Mouse (Mus musculus) heart, embryonic 13.5 days (tissue): ENCODE data around the gene Csf2rb2. TPM values are rescaled to one million over a fixed set of nuclear protein-coding genes. Genes with fewer than 3 reads are reported as not detected.
"Not testable (repeated sequence)": the region's sequence is repeated elsewhere in the genome, so short reads cannot be mapped to it uniquely, and the experiment has no call there.

Source experiments
- ATAC-seq: fragments of 200-750 bp; cut with Nextera tagmentation; 2 replicates; pipeline ENCODE4 v1.8.0; 2017; ENCODE audit warnings: moderate TSS enrichment; ENCODE audit not compliant: insufficient number of reproducible peaks, low FRiP score, low TSS enrichment; ENCODE audit errors: extremely low read depth
- H3K27ac ChIP-seq: fragments of 300-500 bp; sonication (generic); replicated peaks from 2 replicates; pipeline ENCODE4 v1.5.1; 2015; ENCODE audit warnings: moderate library complexity, mild to moderate bottlenecking, inconsistent platforms
- H3K27me3 ChIP-seq: fragments of 300-500 bp; sonication (generic); replicated peaks from 2 replicates; pipeline ENCODE4 v1.6.1; 2015; ENCODE audit warnings: mild to moderate bottlenecking, inconsistent platforms
- H3K36me3 ChIP-seq: fragments of 300-500 bp; sonication (generic); 2 replicates; pipeline ENCODE4 v1.6.1; 2015; ENCODE audit warnings: mild to moderate bottlenecking, inconsistent platforms
- H3K4me1 ChIP-seq: fragments of 300-500 bp; sonication (generic); 2 replicates; pipeline ENCODE4 v1.6.1; 2015; ENCODE audit warnings: inconsistent platforms
- H3K4me2 ChIP-seq: fragments of 300-500 bp; sonication (generic); 2 replicates; pipeline ENCODE4 v1.6.1; 2015; ENCODE audit warnings: inconsistent platforms, mild to moderate bottlenecking, moderate library complexity
- H3K4me3 ChIP-seq: fragments of 300-500 bp; sonication (generic); 2 replicates; pipeline ENCODE4 v1.5.1; 2015; ENCODE audit warnings: moderate library complexity, mild to moderate bottlenecking, inconsistent platforms
- H3K9ac ChIP-seq: fragments of 300-500 bp; sonication (generic); 2 replicates; pipeline ENCODE4 v1.6.1; 2015; ENCODE audit warnings: inconsistent platforms, mild to moderate bottlenecking, moderate library complexity
- H3K9me3 ChIP-seq: fragments of 300-500 bp; sonication (generic); 2 replicates; pipeline ENCODE4 v1.6.1; 2016; ENCODE audit warnings: inconsistent platforms
- WGBS: fragments of 180-500 bp; shearing (Covaris S2); methylation state at CpG from one replicate; pipeline ENCODE4 v1.1.7; 2015; ENCODE audit warnings: mixed read lengths; 5-methylcytosine and 5-hydroxymethylcytosine counted together
- polyA plus RNA-seq: library from polyadenylated mRNA; unstranded; fragments of >200 nt; fragmentation: Nextera tagmentation; extraction: Ambion mirVana; gene quantifications from 2 replicates; pipeline ENCODE4 v1.2.1, GENCODE M21; 2015

Gene Csf2rb2
- polyA plus RNA-seq, 1 experiment from 2014 or later: 0.39 TPM

GRCm38 (mm10) chr15:78329972-78330371, 24.5 kb upstream of the Csf2rb2 start:
- H3K36me3 ChIP-seq, H3K27ac ChIP-seq, H3K4me1 ChIP-seq, H3K27me3 ChIP-seq, H3K4me2 ChIP-seq, H3K4me3 ChIP-seq, H3K9ac ChIP-seq, H3K9me3 ChIP-seq: not testable (repeated sequence)
- 32% methylated on average over 6 of the region's 6 CpGs for WGBS
- ATAC-seq: peak; percentile 51; the same call in 1 of the 2 replicates

- Histone ChIP-seq H3K4me3 (no peak overlapping the region), H3K9ac (no peak overlapping the region), H3K27ac (no peak overlapping the region), H3K4me1 (no peaks in the 10 kb centered on the region), H3K9me3 (no peaks in the 10 kb centered on the region), H3K36me3 (no peaks in the 10 kb centered on the region), H3K27me3 (peaks cover 9% of the 10 kb centered on the region; the same call in 1 of the 2 replicates), H3K4me2 (no peak overlapping the region)
- ATAC-seq: no peak
- 87% methylated on average over 3 of the region's 3 CpGs for WGBS
Measured at GRCm38 (mm10) chr15:78328520-78329097, 23.1 kb upstream of the Csf2rb2 start.

GRCm38 (mm10) chr15:78327753-78328341, 22.3 kb upstream of the Csf2rb2 start:
- not testable (repeated sequence) for H3K4me1 ChIP-seq, H3K27ac ChIP-seq, H3K4me2 ChIP-seq, H3K9me3 ChIP-seq, ATAC-seq, H3K4me3 ChIP-seq, H3K36me3 ChIP-seq, H3K9ac ChIP-seq, H3K27me3 ChIP-seq
- WGBS: 77% methylated on average over 6 of the region's 6 CpGs

GRCm38 (mm10) chr15:78326747-78327146, 21.2 kb upstream of the Csf2rb2 start:
- no peak overlapping the region for H3K9ac ChIP-seq
- no peak overlapping the region for H3K4me3 ChIP-seq
- peak overlapping the region; percentile 2; the same call in 1 of the 2 replicates for H3K4me2 ChIP-seq
- H3K36me3 ChIP-seq: no peaks in the 10 kb centered on the region
- no peaks in the 10 kb centered on the region for H3K27me3 ChIP-seq
- no peaks in the 10 kb centered on the region for H3K9me3 ChIP-seq
- ATAC-seq: no peak
- H3K27ac ChIP-seq: no peak overlapping the region
- WGBS: 89% methylated on average over 10 of the region's 10 CpGs
- H3K4me1 ChIP-seq: no peaks in the 10 kb centered on the region

- Histone ChIP-seq H3K36me3 (no peaks in the 10 kb centered on the region), H3K4me2 (peak within 1 kb of the TSS; percentile 7; the same call in 1 of the 2 replicates), H3K4me1 (peaks cover 3% of the 10 kb centered on the region; the same call in 1 of the 2 replicates), H3K4me3 (no peak within 1 kb of the TSS), H3K27me3 (no peaks in the 10 kb centered on the region), H3K27ac (no peak within 1 kb of the TSS), H3K9ac (no peak within 1 kb of the TSS), H3K9me3 (no peaks in the 10 kb centered on the region)
- WGBS: 55% methylated on average over 11 of the region's 11 CpGs
- no peak for ATAC-seq
Measured at GRCm38 (mm10) chr15:78325671-78326339, 20.3 kb upstream of the Csf2rb2 start, which contains the start of gene Csf2rb. Gene Csf2rb (plus strand): TSS chr15:78325752.

GRCm38 (mm10) chr15:78324294-78324693, 18.8 kb upstream of the Csf2rb2 start:
- Histone ChIP-seq H3K4me3 (no peak overlapping the region), H3K4me1 (peaks cover 9% of the 10 kb centered on the region; the same call in 1 of the 2 replicates), H3K27ac (no peak overlapping the region), H3K27me3 (no peaks in the 10 kb centered on the region), H3K36me3 (no peaks in the 10 kb centered on the region), H3K4me2 (no peak overlapping the region), H3K9me3 (no peaks in the 10 kb centered on the region), H3K9ac (no peak overlapping the region)
- ATAC-seq: no peak
- 61% methylated on average over 2 of the region's 2 CpGs for WGBS

- H3K4me2 ChIP-seq: no peak overlapping the region
- H3K4me1 ChIP-seq: peaks cover 15% of the 10 kb centered on the region; the same call in 1 of the 2 replicates
- WGBS: 48% methylated on average over 1 of the region's 1 CpGs
- no peak overlapping the region for H3K4me3 ChIP-seq
- H3K27me3 ChIP-seq: no peaks in the 10 kb centered on the region
- H3K9ac ChIP-seq: no peak overlapping the region
- no peak for ATAC-seq
- H3K9me3 ChIP-seq: no peaks in the 10 kb centered on the region
- no peak overlapping the region for H3K27ac ChIP-seq
- H3K36me3 ChIP-seq: no peaks in the 10 kb centered on the region
Measured at GRCm38 (mm10) chr15:78323366-78323765, 17.8 kb upstream of the Csf2rb2 start.

- no peaks in the 10 kb centered on the region for H3K9me3 ChIP-seq
- H3K4me2 ChIP-seq: no peak overlapping the region
- H3K27ac ChIP-seq: no peak overlapping the region
- H3K9ac ChIP-seq: no peak overlapping the region
- H3K4me3 ChIP-seq: no peak overlapping the region
- H3K4me1 ChIP-seq: peaks cover 15% of the 10 kb centered on the region; the same call in 1 of the 2 replicates
- H3K27me3 ChIP-seq: no peaks in the 10 kb centered on the region
- WGBS: 8% methylated on average over 5 of the region's 5 CpGs
- no peaks in the 10 kb centered on the region for H3K36me3 ChIP-seq
- ATAC-seq: no peak
Measured at GRCm38 (mm10) chr15:78320825-78321496, 15.4 kb upstream of the Csf2rb2 start.

- ATAC-seq, H3K27ac ChIP-seq, H3K9me3 ChIP-seq, H3K4me3 ChIP-seq, H3K27me3 ChIP-seq, H3K9ac ChIP-seq, H3K4me2 ChIP-seq, H3K36me3 ChIP-seq: not testable (repeated sequence)
- 50% methylated on average over 2 of the region's 2 CpGs for WGBS
- peaks cover 15% of the 10 kb centered on the region; the same call in 1 of the 2 replicates for H3K4me1 ChIP-seq
Measured at GRCm38 (mm10) chr15:78318338-78319171, 13.0 kb upstream of the Csf2rb2 start.

- WGBS: 72% methylated on average over 5 of the region's 5 CpGs
- H3K36me3 ChIP-seq, H3K4me3 ChIP-seq, H3K27me3 ChIP-seq, H3K27ac ChIP-seq, H3K4me2 ChIP-seq, H3K9ac ChIP-seq, H3K9me3 ChIP-seq, ATAC-seq: not testable (repeated sequence)
- peaks cover 14% of the 10 kb centered on the region for H3K4me1 ChIP-seq
Measured at GRCm38 (mm10) chr15:78313659-78314058, 8.1 kb upstream of the Csf2rb2 start.
